Mouse (Mus musculus): ENCODE data around the gene Gm10282. TPM values are rescaled to one million over a fixed set of nuclear protein-coding genes. Genes with fewer than 3 reads are reported as not detected.
A peak's percentile ranks its signal among the peaks of the same experiment; 100 is the strongest.

Gm10282 gene
- polyA plus RNA-seq, 1 experiment from 2014 or later, result 20.8 TPM

- Histone ChIP-seq H3K36me3 (ENCODE audit: control insufficient read depth, insufficient read depth, low read length) (no peaks in the 10 kb centered on the region), H3K9me3 (ENCODE audit: control insufficient read depth, low read length) (no peaks in the 10 kb centered on the region), H3K4me1 (replicated peaks; ENCODE audit: control insufficient read depth, insufficient read depth, low read length) (peaks cover 8% of the 10 kb centered on the region), H3K27me3 (replicated peaks; ENCODE audit: control insufficient read depth, insufficient read depth, low read length) (peaks cover 35% of the 10 kb centered on the region), H3K4me2 (peak overlapping the region; percentile 99), H3K9ac (ENCODE audit: low read depth, low read length) (no peak overlapping the region), H3K27ac (ENCODE audit: low read depth, low read length) (no peak overlapping the region), H3K4me3 (ENCODE audit: low read depth, low read length) (peak overlapping the region; percentile 64)
- DNase-seq (ENCODE audit: low spot score), result no peak
- WGBS, result 59% methylated on average over 25 of the region's 25 CpGs
- no peak for ATAC-seq (replicated peaks; ENCODE audit: low FRiP score)
Measured at GRCm38 (mm10) chr8:72320803-72321583, 15.9 kb upstream of the Gm10282 start.

GRCm38 (mm10) chr8:72319921-72320802 is 15.1 kb upstream of the Gm10282 start:
- Histone ChIP-seq H3K4me3 (ENCODE audit: low read depth, low read length) (peak overlapping the region; percentile 64), H3K4me1 (replicated peaks; ENCODE audit: control insufficient read depth, insufficient read depth, low read length) (peaks cover 8% of the 10 kb centered on the region), H3K27me3 (replicated peaks; ENCODE audit: control insufficient read depth, insufficient read depth, low read length) (peaks cover 35% of the 10 kb centered on the region), H3K9ac (ENCODE audit: low read depth, low read length) (peak overlapping the region; percentile 67), H3K9me3 (ENCODE audit: control insufficient read depth, low read length) (no peaks in the 10 kb centered on the region), H3K27ac (ENCODE audit: low read depth, low read length) (no peak overlapping the region), H3K4me2 (peak overlapping the region; percentile 99), H3K36me3 (ENCODE audit: control insufficient read depth, insufficient read depth, low read length) (no peaks in the 10 kb centered on the region)
- DNase-seq (ENCODE audit: low spot score) (peak; percentile 42), ATAC-seq (replicated peaks; ENCODE audit: low FRiP score) (no peak)
- 9% methylated on average over 55 of the region's 55 CpGs for WGBS

DNA sequence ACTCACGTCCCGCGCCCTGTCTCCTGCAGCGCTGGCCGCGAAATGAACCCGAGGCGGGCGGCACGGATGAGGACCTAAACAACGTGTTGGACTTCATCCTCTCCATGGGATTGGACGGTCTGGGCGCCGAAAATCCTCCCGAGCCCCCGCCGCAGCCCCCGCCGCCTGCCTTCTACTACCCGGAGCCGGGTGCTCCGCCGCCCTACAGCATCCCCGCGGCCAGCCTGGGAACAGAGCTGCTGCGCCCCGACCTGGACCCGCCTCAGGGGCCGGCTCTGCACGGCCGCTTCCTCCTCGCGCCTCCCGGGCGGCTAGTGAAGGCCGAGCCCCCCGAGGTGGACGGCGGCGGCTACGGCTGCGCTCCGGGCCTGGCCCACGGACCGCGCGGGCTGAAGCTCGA is 14.3 kb upstream of the Gm10282 start:
- WGBS, result under 1% methylated on average over 45 of the region's 48 CpGs
- peak overlapping the region; percentile 64 for H3K4me3 ChIP-seq (ENCODE audit: low read depth, low read length)
- H3K27ac ChIP-seq (ENCODE audit: low read depth, low read length), result no peak overlapping the region; the same call in 1 of the 2 replicates
- peaks cover 8% of the 10 kb centered on the region for H3K4me1 ChIP-seq (replicated peaks; ENCODE audit: control insufficient read depth, insufficient read depth, low read length)
- peak overlapping the region; percentile 99 for H3K4me2 ChIP-seq
- no peaks in the 10 kb centered on the region for H3K9me3 ChIP-seq (ENCODE audit: control insufficient read depth, low read length)
- DNase-seq (ENCODE audit: low spot score) (no peak), ATAC-seq (replicated peaks; ENCODE audit: low FRiP score) (peak; percentile 3; the same call in 1 of the 2 replicates)
- peaks cover 35% of the 10 kb centered on the region for H3K27me3 ChIP-seq (replicated peaks; ENCODE audit: control insufficient read depth, insufficient read depth, low read length)
- H3K9ac ChIP-seq (ENCODE audit: low read depth, low read length), result peak overlapping the region; percentile 67
- no peaks in the 10 kb centered on the region for H3K36me3 ChIP-seq (ENCODE audit: control insufficient read depth, insufficient read depth, low read length)

GRCm38 (mm10) chr8:72318801-72319322 is 13.8 kb upstream of the Gm10282 start, which contains the start of gene Klf2:
Gene Klf2 (plus strand): TSS chr8:72319033.
- H3K9me3 ChIP-seq (ENCODE audit: control insufficient read depth, low read length), result no peaks in the 10 kb centered on the region
- peaks cover 8% of the 10 kb centered on the region for H3K4me1 ChIP-seq (replicated peaks; ENCODE audit: control insufficient read depth, insufficient read depth, low read length)
- DNase-seq (ENCODE audit: low spot score) (peak; percentile 96), ATAC-seq (replicated peaks; ENCODE audit: low FRiP score) (peak; percentile 93)
- H3K4me3 ChIP-seq (ENCODE audit: low read depth, low read length), result peak within 1 kb of the TSS; percentile 64
- WGBS, result under 1% methylated on average over 46 of the region's 46 CpGs
- peak within 1 kb of the TSS; percentile 52 for H3K27ac ChIP-seq (ENCODE audit: low read depth, low read length)
- H3K27me3 ChIP-seq (replicated peaks; ENCODE audit: control insufficient read depth, insufficient read depth, low read length), result peaks cover 35% of the 10 kb centered on the region
- H3K9ac ChIP-seq (ENCODE audit: low read depth, low read length), result peak within 1 kb of the TSS; percentile 67
- H3K36me3 ChIP-seq (ENCODE audit: control insufficient read depth, insufficient read depth, low read length), result no peaks in the 10 kb centered on the region
- H3K4me2 ChIP-seq, result peak within 1 kb of the TSS; percentile 99

DNA sequence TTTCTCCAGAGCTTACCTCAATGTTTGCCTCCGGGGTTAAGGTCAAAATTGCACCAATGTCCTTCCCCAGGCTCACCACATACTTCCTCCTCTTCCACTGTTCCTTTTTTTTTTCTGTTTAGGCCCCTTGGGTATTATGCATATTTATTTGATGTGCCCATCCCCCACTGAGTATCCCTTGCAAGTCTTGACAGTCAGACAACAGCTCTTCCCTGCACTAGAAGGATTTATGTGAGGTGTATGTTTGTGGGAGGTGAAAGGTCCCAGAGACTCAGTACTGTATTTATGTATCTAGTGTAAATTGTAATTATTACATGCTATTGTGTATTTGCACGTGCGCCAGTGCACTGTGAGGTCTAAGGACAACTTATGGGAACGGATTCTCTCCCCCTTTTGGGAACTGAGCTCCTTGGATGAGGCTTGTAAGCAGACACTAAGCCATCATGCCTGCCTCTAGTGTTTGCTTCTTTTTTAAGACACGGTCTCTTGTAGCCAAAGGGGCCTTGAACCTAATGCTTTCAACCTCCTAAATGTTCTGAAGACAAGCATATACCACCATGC is 12.8 kb upstream of the Gm10282 start:
- DNase-seq (ENCODE audit: low spot score), result no peak
- H3K4me1 ChIP-seq (replicated peaks; ENCODE audit: control insufficient read depth, insufficient read depth, low read length), result peaks cover 15% of the 10 kb centered on the region

GRCm38 (mm10) chr8:72316053-72316695 is 11.1 kb upstream of the Gm10282 start:
- H3K4me1 ChIP-seq (replicated peaks; ENCODE audit: control insufficient read depth, insufficient read depth, low read length), result peaks cover 17% of the 10 kb centered on the region

More for the DNA sequence above, 12.8 kb upstream of the Gm10282 start:
- no peak overlapping the region for H3K4me2 ChIP-seq
- H3K9ac ChIP-seq (ENCODE audit: low read depth, low read length), result no peak overlapping the region
- H3K9me3 ChIP-seq (ENCODE audit: control insufficient read depth, low read length), result no peaks in the 10 kb centered on the region
- 39% methylated on average over 5 of the region's 5 CpGs for WGBS
- no peak overlapping the region for H3K4me3 ChIP-seq (ENCODE audit: low read depth, low read length)
- peaks cover 31% of the 10 kb centered on the region for H3K27me3 ChIP-seq (replicated peaks; ENCODE audit: control insufficient read depth, insufficient read depth, low read length)
- no peaks in the 10 kb centered on the region for H3K36me3 ChIP-seq (ENCODE audit: control insufficient read depth, insufficient read depth, low read length)
- no peak for ATAC-seq (replicated peaks; ENCODE audit: low FRiP score)
- 0 out of 2 replicates have a peak overlapping the region, but pooled peaks have one; percentile 52 for H3K27ac ChIP-seq (ENCODE audit: low read depth, low read length)

DNA sequence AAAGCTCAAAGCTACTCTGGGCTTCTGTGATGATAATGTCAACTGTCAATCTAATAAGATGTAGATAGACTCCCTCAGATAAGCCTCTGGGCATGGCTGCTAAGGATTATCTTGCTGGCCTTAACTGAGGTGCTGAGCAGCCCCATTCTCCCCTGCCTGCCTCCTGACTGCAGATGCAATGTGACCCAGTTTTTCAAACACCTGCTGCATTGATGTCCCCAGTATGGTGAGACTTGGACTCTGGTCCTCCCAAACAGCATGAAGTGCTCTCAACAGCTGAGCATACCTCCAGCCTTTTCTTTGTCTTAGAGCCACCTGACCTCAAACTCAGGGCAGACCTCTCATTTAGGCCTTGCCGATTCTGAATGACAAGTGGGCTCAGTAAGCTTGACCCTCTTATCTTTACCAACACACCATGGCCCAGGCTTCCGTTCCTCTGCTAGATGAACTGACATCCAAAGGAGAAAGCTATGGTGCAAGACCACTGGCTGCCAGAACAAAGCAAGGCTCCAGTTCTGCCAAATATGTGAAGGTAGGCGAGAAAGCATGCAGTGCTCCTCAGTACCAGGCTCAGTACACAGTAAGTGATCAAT is 8.0 kb upstream of the Gm10282 start:
- Histone ChIP-seq H3K4me3 (ENCODE audit: low read depth, low read length) (no peak overlapping the region), H3K27me3 (replicated peaks; ENCODE audit: control insufficient read depth, insufficient read depth, low read length) (no peaks in the 10 kb centered on the region), H3K4me1 (replicated peaks; ENCODE audit: control insufficient read depth, insufficient read depth, low read length) (peaks cover 10% of the 10 kb centered on the region; the same call in 1 of the 2 replicates), H3K4me2 (no peak overlapping the region), H3K9me3 (ENCODE audit: control insufficient read depth, low read length) (no peaks in the 10 kb centered on the region), H3K36me3 (ENCODE audit: control insufficient read depth, insufficient read depth, low read length) (no peaks in the 10 kb centered on the region), H3K27ac (ENCODE audit: low read depth, low read length) (no peak overlapping the region), H3K9ac (ENCODE audit: low read depth, low read length) (no peak overlapping the region)
- ATAC-seq (replicated peaks; ENCODE audit: low FRiP score) (no peak), DNase-seq (ENCODE audit: low spot score) (no peak)
- WGBS, result 31% methylated on average over 3 of the region's 3 CpGs

More at GRCm38 (mm10) chr8:72316053-72316695, 11.1 kb upstream of the Gm10282 start:
- Histone ChIP-seq H3K27me3 (replicated peaks; ENCODE audit: control insufficient read depth, insufficient read depth, low read length) (peaks cover 24% of the 10 kb centered on the region), H3K4me3 (ENCODE audit: low read depth, low read length) (no peak overlapping the region), H3K4me2 (no peak overlapping the region), H3K9me3 (ENCODE audit: control insufficient read depth, low read length) (no peaks in the 10 kb centered on the region), H3K27ac (ENCODE audit: low read depth, low read length) (no peak overlapping the region), H3K36me3 (ENCODE audit: control insufficient read depth, insufficient read depth, low read length) (no peaks in the 10 kb centered on the region), H3K9ac (ENCODE audit: low read depth, low read length) (no peak overlapping the region)
- no peak for ATAC-seq (replicated peaks; ENCODE audit: low FRiP score)
- no peak for DNase-seq (ENCODE audit: low spot score)
- 54% methylated on average over 10 of the region's 10 CpGs for WGBS

Measured in liver, embryonic 11.5 days (tissue).